Mouse (Mus musculus) E14TG2a.4 (cell line): ENCODE measurements around the gene Wfdc1.

Source experiments
- CTCF ChIP-seq: conservative IDR thresholded peaks from 2 replicates; pipeline ENCODE4 v1.5.1; 2014; ENCODE audit warnings: low read length
- NANOG ChIP-seq: IDR thresholded peaks from 2 replicates; pipeline ENCODE4 v1.6.1; 2014; ENCODE audit warnings: borderline replicate concordance, low read length, mixed read lengths

GRCm38 (mm10) chr8:119737093-119737900 is 71.1 kb downstream of the Wfdc1 start:
- TF ChIP-seq CTCF (no peak), NANOG (no peak)
